Mouse (Mus musculus) telencephalon, adult 2 months (tissue): ENCODE measurements at regions not wholly inside any gene's neighbourhood (a gene's known extent, or its start where the extent isn't known, plus 50 kb on each side); places are given as distances from the start of the nearest gene placed in this dataset.

ENCODE experiments used
- DNase-seq: peaks from one replicate; pipeline ENCODE4 v3.0.0-alpha.2; 2011; ENCODE audit warnings: low read depth, low spot score

DNA sequence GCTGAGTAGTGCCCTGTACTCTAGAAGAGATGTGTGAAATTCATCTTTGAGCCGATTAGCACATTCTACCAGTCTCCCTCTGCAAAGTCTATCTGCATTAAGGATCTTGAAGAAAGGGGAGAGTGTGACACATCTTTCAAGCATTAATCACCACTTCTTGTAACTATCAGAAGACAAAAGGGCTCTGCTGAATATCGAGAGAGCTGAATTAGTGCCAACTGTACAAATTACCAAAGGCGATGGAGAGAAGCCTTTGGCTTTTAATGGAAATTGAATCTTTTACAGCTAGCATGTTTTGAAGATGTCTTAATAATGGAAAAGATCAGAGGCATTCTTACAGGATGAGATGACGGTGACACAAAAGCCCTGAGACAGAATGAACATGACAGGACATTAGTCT lies 97.2 kb upstream of the Pam start:
- no peak for DNase-seq

DNA sequence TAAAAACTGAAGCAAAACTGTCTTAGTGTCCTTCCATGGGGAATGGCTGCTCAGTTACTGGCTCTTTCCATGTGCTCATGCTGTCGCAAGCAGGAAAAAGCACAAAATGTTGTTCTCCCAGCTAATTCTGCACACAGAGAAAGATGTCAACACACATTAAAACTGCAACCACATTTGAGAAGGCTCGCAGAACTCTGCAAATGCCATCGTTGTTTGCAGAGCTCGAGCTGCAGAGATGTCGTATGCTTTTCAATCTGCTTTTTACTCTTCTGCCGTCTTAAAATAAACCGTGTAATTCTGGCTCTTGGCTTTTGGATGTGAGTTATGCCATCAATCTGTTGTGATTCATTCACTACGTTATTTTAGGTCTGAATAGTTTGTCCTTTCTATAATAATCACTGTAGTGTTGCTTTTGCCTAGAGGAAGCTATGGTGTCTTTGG lies 96.6 kb upstream of the Pam start:
- peak; percentile 93 for DNase-seq

DNA sequence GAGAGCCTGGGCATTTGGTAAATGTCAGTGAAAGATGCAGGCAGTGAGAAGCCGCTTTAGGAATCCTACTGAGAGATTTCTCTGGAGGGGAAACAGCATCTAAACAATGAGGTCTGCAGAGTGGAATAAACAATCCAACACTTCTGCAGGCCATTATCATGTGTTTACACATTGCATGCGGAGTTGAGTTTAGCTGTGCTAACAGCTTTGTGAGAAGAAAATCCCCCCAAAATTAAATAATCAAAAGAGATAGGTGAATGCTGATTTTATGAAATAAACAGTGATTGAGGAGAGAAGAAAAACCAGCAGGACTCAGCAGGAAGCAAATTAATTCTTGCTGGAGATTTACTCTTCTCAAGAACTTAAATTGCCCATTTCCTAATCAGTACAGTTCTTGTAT lies 95.9 kb upstream of the Pam start:
- DNase-seq: no peak

DNA sequence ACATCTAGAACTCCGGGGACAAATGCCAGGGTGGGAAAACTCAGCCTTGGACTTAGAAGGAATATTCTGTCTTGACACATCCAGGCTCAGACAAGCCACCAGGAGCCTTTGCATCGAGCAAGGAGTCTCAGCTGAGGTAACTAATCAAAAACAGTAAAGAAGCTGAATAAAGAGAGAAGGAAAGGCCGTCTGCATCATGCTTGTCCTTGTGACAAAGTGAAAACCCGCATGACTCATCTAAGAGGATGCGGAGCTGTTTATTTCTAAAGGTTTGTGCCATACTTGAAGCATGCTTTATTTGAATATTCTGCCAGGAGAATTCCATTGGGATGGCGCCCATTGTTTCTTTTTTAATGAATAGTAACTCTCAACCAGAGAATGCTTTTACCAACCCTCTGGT lies 95.3 kb upstream of the Pam start:
- DNase-seq: no peak

DNA sequence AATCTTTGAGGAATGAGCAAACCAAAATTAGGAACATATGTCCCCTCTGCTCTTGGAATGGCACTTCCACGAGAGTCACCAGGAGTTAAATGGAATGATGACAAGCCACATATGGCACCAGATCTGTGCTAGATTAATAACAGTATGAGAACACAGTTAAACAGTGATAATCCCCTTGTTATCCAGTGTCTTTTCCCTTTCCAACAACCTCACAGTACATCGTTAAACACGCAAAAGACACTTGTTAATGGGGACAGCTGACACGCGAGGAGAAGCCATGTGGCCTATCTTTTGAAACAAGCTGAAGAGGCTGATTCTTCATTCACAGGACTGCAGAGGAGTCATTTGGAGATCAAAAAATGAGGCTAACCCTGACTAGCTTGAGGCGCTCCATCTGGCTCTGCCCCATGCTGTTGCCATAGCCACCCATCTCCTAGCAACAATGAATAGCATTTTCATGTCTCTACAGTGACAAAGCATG lies 94.6 kb upstream of the Pam start:
- DNase-seq: peak; percentile 82

DNA sequence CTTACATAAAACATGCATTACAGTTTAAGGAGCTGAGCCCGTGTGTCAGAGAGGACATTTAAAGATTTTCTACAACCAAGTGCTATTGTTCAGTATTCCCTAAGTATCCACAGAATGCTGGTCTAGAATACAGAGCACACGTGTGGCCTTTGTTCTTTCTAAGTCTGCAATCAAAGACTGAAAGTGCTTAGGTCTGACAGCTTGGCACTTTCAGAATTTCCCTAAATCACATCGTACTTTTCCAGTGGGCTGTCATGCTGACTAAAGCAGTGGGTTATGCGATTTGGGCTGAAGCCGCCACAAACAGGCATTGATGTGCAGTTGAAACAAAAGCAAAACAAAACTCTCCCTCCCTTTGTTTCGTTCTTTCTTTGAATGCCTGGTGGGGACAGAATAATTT lies 84.9 kb upstream of the Pam start:
- no peak for DNase-seq

DNA sequence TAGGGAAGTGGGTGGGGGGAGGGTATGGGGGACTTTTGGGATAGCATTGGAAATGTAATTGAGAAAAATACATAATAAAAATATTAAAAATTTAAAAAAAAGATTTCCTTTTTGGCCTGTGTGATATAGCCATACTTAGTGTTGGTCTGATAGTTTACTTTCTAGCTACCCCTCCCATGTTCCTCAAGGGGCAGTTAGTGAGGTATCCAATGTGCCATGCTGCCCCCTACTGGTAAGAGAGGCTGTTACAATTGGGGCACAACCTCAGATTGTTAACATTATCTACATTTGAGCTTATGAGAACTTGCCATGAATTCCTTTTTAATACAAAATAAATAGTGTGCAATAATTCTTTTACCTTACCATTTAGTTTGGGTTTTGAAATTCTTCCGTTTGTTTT lies 83.6 kb upstream of the Pam start:
- no peak for DNase-seq

DNA sequence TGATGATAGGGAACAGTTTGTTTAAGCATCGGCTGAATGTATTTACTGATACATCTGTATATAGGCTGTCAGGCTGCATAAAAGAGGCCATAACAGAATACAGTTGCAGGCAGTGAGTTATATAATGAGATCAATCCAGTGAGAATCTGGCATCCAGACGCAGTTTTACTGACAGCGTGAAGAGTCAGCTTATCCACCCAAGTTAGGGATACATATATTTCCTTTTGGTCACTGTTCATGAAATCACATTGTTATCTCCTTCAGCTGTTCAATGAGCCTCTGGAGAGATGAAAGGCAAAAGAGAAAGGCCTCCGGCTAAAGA lies 79.3 kb upstream of the Pam start:
- DNase-seq: no peak

DNA sequence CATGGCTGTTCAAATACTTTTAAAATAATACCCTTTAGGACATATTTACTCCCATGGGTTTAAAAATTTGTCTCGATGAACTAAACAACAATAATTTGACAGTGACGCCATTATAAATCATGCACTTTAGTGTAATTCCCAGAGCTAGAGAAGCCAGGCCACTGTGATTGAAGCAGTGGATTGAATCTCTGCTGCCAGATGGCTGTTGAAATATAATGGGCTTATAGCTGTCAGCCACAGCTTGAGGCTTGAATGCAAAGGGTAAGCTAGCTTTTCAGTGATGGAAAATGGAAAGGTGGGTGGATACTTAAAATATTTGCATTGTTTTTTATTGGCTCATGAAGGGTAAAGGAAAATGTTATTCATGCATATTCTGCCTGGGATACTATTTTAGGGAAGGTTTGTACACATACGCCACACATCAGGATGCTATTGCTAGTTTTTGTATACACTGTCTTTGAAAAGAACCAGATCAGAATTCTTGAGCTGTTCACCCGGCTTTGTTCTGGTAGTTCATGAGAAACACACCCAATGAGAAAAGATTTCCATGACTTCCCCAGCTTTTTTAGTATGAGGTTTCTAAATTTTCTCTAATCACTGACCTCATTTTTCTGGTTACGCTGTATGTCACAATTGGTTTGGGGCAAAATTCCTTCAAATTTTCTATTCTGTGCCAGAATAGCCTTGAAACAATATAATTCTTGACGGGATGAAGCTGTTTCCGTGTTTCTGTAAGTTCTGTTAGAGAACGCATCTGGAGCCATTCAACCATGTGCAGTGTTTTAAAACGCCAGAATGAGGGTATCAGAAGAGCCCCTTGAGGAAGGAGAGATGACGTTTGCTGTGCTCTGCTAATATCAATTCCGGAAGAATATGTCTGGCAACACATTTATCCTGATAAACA lies 78.7 kb upstream of the Pam start:
- DNase-seq: no peak

DNA sequence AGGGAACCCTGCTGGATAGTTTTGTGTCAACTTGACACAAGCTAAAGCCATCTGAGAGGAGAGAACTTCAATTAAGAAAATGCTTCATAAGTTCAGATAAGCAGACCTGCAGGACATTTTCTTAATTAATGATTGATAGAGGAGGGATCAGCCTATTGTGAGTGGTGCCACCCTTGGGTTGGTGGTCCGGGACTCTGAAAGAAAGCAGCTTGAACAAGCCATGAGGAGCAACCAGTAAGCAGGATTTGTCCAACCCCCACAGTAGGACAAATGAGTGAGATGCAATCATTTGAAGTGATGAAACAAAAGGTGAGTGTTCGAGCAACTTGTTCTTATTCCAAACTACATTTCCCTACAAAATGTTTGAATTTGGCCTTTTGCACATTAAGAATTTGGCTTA lies 78.0 kb upstream of the Pam start:
- no peak for DNase-seq

DNA sequence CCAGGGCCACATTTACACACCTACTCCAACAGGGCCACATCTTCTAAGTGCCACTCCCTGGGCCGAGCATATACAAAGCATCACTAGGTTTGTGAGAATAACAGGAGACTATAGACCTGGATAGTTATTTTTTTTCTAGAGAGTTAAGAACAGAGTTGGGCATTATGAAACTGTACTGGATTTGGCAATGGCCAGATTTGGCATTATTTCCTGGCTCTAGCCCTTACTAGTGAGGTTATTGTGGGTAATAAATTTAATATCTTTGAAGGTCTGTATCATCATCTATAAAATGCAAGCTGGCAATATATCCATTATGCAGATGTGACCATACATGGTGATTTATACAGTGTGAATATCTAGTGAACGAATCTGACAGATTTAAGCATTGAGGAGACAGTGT lies 75.8 kb upstream of the Pam start:
- no peak for DNase-seq

DNA sequence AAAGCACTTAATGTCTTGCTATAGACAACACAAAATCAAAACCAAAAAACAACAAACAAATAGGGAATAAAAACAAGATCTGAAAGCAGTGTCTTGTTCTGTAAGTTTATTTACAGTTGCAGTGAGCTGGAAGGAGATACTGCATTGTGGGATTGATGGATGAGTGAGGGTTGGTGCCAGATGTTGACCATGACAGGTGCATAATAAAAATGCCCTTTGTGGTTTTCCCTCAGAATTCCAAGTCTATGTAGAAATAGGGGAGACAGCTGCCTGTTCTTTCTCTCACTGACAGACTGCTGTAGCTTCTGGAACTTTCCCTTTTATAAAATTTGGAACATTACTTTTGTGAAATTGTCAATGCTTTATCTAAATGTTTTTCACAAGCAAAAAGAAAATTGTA lies 73.9 kb upstream of the Pam start:
- no peak for DNase-seq

DNA sequence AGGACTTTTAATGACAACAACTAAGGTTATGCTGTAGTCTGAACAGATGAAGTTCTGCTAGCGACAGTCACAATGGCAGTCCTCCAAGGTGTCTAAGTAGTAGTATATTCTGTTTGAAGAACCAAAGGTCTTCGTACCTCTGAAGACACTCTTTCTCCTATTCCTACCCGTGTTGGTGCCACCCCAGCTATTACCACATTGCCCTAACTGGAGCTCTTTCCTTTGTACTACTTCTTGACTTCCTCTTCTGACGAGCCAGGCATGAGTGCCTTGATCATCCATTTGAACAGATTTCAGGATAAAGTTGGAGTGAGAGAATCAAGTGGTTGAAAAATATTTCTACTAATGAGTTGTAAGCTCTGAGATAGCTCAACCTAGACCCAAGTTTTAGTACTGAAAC lies 72.4 kb upstream of the Pam start:
- DNase-seq: no peak

DNA sequence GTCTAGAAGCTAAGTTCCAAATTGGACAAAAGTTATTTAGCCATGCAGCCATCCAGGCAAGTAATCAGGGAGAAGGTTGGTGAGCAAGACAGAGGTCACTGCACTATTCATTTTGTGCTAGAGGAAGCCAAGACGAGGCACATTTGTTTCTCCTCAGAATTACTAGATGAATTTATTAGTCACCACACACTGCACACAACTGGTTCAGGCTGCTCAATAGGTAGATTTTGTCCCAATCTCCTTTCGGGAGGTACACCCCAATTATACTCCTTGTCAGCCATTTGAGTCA lies 67.1 kb upstream of the Pam start:
- no peak for DNase-seq

DNA sequence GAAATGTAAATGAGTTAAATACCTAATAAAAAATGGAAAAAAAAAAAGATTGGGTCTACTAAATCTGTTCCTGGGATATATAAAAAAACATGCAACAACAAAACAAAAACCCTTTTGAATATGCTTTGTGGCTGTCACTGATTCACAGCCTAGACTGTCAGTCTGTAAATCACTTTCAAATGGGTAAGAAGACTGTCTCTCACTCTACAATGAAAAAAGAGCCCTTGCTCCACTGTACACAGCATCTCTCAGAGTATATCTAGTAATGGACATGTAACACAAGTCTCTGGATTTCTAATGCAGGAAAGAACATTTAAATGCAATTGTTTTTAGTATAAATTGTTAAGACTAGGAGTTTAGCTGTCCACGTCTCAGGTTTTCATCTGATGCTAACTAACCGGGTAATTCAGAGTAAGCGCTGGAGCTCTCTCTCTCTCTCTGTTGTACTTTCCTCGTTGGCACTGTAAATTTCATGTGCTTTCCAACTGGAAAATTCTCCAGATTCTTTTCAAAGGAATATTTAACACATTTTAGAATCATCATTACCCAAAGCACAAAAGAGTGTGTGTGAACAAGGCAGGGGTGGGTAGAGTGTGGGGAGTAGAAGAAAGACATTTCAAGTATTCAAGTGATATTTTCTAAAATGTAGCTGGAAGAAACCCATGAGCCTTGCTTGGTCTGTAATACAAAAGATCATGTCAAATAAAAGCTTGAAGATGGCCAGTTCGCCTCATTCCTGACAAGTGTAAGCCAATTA lies 66.6 kb upstream of the Pam start:
- DNase-seq: peak; percentile 39

DNA sequence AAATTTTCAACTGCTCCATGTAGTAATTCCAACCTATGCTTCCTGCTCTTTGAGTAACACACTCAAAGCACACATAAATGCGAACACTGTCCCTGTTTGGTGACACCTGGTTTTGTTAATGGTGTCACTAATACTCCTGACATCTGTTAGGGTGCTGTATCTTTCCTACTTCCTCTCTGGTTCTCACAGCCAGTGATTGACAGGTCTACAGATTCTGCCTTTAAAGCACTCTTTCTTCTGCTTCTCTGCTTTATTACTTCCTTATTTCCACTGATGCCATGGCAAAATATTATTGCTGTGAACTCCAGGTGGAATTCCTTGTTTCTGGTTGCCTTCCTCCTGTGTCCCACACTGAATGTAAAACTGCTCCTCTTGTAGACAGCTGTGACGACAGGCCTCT lies 63.5 kb upstream of the Pam start:
- no peak for DNase-seq

DNA sequence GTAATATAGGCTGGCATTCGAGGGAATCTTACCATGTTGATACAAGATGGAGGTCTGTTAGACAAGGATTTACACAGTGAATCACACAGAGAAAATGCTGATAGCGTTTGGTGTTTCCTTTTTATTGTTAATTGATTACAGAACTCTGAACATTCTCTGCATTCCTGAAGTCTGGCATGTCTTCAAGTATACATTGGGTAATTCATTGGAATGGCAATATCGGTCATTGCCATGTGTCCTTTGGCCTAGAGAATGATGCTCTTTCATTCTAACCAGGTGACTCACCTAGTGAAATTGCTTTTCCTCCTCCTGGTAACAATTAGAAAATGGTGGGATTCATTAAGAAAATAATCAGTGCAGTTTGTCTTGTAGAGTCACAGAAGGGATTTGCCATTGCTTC lies 51.9 kb upstream of the Pam start:
- no peak for DNase-seq
